Mouse (Mus musculus) spleen, adult 12 weeks (tissue): Measurements from ENCODE around the gene Bfsp2.

Source experiments
- DNase-seq: peaks from one replicate; pipeline ENCODE4 v3.0.0; 2022; ENCODE audit warnings: low spot score

The Bfsp2 gene

GRCm38 (mm10) chr9:103480044-103480576 is at the start of gene Bfsp2:
Gene Bfsp2 (minus strand): TSS chr9:103480420.
- no peak for DNase-seq

GRCm38 (mm10) chr9:103525041-103525537 is 44.9 kb upstream of the Bfsp2 start:
- no peak for DNase-seq

GRCm38 (mm10) chr9:103524600-103524999 is 44.4 kb upstream of the Bfsp2 start:
- no peak for DNase-seq

GRCm38 (mm10) chr9:103523742-103524403 is 43.7 kb upstream of the Bfsp2 start:
- DNase-seq: no peak

GRCm38 (mm10) chr9:103523008-103523407 is 42.8 kb upstream of the Bfsp2 start:
- no peak for DNase-seq

DNA sequence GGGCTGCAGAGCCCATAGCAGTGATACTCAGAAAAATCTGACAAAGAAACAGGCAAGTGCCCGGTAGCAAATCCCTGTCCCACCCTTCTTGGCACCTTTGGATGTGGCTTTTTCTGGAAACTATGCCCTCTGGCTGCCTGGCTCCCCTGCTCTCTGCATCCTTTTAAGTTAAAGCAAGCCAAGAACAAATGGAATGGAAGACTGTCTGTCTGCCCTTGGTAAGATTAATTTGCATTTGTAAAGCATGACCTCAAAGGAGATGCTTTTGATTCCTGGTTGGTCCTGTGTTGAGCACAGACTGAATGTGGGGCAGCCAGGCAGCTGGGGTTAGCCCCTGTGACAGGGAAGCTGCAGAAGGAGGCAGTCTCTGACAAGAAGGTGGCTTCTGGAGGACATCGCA is 33.7 kb upstream of the Bfsp2 start:
- no peak for DNase-seq

GRCm38 (mm10) chr9:103512257-103512656 is 32.0 kb upstream of the Bfsp2 start:
- no peak for DNase-seq

- DNase-seq: no peak
These were observed 26.9 kb upstream of the Bfsp2 start for GRCm38 (mm10) chr9:103506968-103507584.

DNA sequence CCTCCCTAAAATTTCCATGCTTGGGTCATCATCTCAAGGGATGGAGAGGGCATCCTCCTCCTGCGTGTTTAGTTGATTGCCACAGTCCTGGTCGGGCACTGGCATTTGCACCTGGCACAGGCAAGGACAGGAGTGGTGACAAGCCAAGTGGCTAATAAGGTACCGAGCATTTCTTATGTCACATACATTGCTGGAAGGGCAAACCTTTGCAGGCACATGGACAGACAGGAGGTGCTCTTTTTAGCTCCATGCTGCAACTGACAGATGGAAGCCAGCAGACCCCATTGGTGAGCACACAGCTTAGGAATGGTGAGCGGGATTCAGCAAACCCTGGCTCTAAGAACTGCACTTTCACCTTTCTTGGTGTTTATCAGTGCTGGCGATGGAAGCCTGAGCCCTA is 24.8 kb upstream of the Bfsp2 start:
- no peak for DNase-seq

GRCm38 (mm10) chr9:103504646-103505045 is 24.4 kb upstream of the Bfsp2 start:
- no peak for DNase-seq

DNA sequence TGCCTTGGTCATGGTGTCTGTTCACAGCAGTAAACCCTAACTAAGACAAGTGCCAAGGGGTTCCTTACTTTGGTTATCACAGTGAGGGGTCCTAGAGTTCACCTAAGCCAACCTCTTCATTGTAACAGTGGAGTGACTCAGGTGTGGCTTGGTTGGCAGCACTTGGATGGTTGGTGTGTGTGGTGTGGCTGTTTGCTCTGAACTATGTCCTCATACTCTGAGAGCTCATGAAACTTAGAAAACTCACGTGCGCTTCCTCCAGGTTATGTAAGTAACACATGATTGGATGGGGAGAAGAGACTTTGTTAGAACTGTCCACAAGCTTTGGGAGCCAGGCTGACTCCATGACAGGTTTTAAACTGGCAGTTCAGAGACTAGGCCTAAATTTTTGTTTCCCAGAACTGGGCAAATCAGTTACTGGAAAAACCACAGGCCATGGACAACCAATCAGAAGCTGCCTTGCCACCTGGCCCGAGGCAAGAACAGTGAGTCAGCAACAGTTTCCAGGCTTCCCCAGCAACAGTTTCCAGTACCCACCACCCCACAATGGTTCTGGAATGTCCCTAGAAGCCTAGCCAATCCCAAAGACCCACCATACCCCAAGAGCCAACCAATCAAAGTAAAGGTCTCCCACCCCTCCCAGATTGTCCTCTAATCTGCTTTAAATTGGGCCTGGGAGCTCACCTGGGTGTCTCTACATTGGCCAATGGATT is 23.5 kb upstream of the Bfsp2 start:
- no peak for DNase-seq

DNA sequence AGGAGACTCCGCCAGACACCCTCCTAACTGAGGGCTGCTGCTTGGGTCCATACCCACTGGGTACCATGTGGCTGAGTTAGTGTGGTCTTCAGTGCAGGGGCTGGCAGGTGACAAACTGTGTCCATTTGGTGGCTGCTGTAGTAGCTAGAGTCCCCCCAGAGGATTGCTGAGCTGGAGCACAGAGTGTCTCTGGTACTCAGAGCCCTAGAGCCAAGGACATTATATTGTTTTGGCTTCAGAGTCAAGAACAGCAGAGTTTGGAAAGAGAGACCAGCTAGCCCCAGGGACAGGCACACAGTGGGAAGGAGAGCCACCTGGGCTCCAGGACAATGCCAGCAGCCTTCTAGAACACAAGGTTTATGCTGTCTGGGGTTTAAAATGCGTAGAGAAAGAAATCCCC is 22.4 kb upstream of the Bfsp2 start:
- no peak for DNase-seq

GRCm38 (mm10) chr9:103501861-103502364 is 21.7 kb upstream of the Bfsp2 start:
- DNase-seq: no peak

- no peak for DNase-seq
These were observed 19.1 kb upstream of the Bfsp2 start for GRCm38 (mm10) chr9:103499366-103499765.

GRCm38 (mm10) chr9:103498699-103499098 is 18.5 kb upstream of the Bfsp2 start:
- DNase-seq: no peak

- DNase-seq: no peak
These were observed 15.2 kb upstream of the Bfsp2 start for GRCm38 (mm10) chr9:103495391-103495790.

GRCm38 (mm10) chr9:103494346-103495020 is 14.3 kb upstream of the Bfsp2 start:
- no peak for DNase-seq

DNA sequence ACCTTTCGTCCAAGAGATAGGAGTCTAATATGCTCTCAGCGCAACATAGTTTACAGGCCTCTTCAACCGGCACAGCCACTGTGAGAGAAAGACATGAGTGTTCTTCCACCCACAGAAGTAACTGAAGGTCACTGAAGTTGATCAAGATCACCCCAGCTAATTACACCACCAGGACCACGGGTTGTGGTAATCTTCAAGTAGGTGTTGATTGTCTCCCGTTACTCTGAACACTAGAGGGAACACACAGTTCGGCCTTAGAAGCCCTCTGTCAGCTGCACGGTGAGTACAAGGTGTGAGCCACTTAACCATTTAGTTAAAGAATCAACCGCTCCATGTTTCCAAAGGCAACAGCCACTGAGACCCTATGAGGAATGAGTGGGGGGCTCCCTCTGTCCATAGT is 11.8 kb upstream of the Bfsp2 start:
- no peak for DNase-seq

GRCm38 (mm10) chr9:103490439-103490838 is 10.2 kb upstream of the Bfsp2 start:
- DNase-seq: peak; percentile 61

DNA sequence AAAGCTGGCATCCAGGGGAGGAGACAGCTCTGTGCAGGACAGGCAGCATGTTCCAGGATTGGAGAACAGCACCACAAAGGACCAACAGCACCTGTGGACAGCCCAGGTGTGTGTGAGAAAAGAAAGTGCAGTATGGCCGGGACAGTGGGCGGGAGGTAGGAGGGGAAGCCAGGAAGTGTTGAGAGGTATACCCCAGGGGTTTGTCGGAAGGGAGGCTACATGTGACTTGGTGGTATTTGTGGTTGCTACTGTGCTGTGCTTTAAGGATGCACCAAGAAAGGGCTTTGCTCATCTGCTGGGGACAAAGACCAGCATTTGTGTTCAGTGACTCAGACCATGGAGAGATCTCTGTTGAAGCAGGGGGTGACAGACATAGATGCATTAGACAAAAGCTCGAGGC is 9.7 kb upstream of the Bfsp2 start:
- DNase-seq: no peak

DNA sequence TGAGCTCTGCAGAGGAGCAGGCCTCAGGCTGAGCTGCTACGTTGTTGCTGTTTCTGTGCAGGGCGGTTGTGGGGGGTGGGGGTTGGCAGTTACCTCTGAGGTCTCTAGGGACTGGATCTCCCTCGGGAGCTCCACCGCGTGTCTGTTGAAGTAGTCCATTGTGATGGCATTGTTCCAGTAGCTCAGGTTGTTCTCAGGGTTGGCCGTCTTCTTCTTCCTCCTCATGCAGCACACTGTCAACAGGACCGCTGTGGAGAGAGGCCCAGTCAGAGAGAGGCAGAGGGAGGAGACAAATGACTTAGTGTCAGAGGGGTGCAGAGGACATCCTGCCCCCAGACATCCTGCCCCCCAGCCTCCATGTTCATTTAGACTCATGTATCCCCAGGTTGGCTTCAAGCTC is 8.9 kb upstream of the Bfsp2 start:
- DNase-seq: peak; percentile 19

GRCm38 (mm10) chr9:103486262-103486661 is 6.0 kb upstream of the Bfsp2 start:
- no peak for DNase-seq
